Mouse (Mus musculus): ENCODE results near the gene Clec5a.
A peak's percentile ranks its signal among the peaks of the same experiment; 100 is the strongest.
"Not testable (repeated sequence)": the region's sequence is repeated elsewhere in the genome, so short reads cannot be mapped to it uniquely, and the experiment has no call there.

Clec5a gene

GRCm38 (mm10) chr6:40585645-40586044 lies at the start of gene Clec5a:
Clec5a (minus strand) TSS chr6:40585821.
- no peak for DNase-seq (ENCODE audit: low read depth, low spot score)

GRCm38 (mm10) chr6:40634640-40635071 lies 49.0 kb upstream of the Clec5a start:
- peak; percentile 5 for DNase-seq (ENCODE audit: low read depth, low spot score)

GRCm38 (mm10) chr6:40628406-40629000 lies 42.9 kb upstream of the Clec5a start, which contains the start of gene Mgam:
Mgam (plus strand) TSS chr6:40628831.
- no peak for DNase-seq (ENCODE audit: low read depth, low spot score)

- no peak for DNase-seq (ENCODE audit: low read depth, low spot score)
Observed at GRCm38 (mm10) chr6:40626111-40626510, 40.5 kb upstream of the Clec5a start.

GRCm38 (mm10) chr6:40617965-40618364 lies 32.3 kb upstream of the Clec5a start:
- peak; percentile 74 for DNase-seq (ENCODE audit: low read depth, low spot score)

- no peak for DNase-seq (ENCODE audit: low read depth, low spot score)
Observed at GRCm38 (mm10) chr6:40613260-40613852, 27.7 kb upstream of the Clec5a start, which contains the start of gene Tas2r138. Tas2r138 (minus strand) TSS chr6:40613310.

- no peak for DNase-seq (ENCODE audit: low read depth, low spot score)
Observed at GRCm38 (mm10) chr6:40610244-40610643, 24.6 kb upstream of the Clec5a start.

GRCm38 (mm10) chr6:40607431-40607830 lies 21.8 kb upstream of the Clec5a start:
- no peak for DNase-seq (ENCODE audit: low read depth, low spot score)

- not testable (repeated sequence) for DNase-seq (ENCODE audit: low read depth, low spot score)
Observed at GRCm38 (mm10) chr6:40598546-40598945, 12.9 kb upstream of the Clec5a start.

GRCm38 (mm10) chr6:40594804-40595550 lies 9.4 kb upstream of the Clec5a start:
- DNase-seq (ENCODE audit: low read depth, low spot score) = no peak

- no peak for DNase-seq (ENCODE audit: low read depth, low spot score)
Observed at GRCm38 (mm10) chr6:40588346-40588745, 2.7 kb upstream of the Clec5a start.

- DNase-seq (ENCODE audit: low read depth, low spot score) = no peak
Observed at GRCm38 (mm10) chr6:40584336-40584735, 1.3 kb downstream of the Clec5a start.

GRCm38 (mm10) chr6:40576305-40576704 lies 9.3 kb downstream of the Clec5a start:
- DNase-seq (ENCODE audit: low read depth, low spot score) = no peak

GRCm38 (mm10) chr6:40573618-40574017 lies 12.0 kb downstream of the Clec5a start:
- DNase-seq (ENCODE audit: low read depth, low spot score) = no peak

GRCm38 (mm10) chr6:40569187-40569586 lies 16.4 kb downstream of the Clec5a start, which contains the start of gene Olfr460:
Olfr460 (plus strand) TSS chr6:40569487.
- no peak for DNase-seq (ENCODE audit: low read depth, low spot score)

GRCm38 (mm10) chr6:40554950-40555349 lies 30.7 kb downstream of the Clec5a start, which contains the start of gene Olfr461:
Olfr461 (minus strand) TSS chr6:40555050.
- no peak for DNase-seq (ENCODE audit: low read depth, low spot score)

GRCm38 (mm10) chr6:40544690-40545089 lies 40.9 kb downstream of the Clec5a start:
- no peak for DNase-seq (ENCODE audit: low read depth, low spot score)

All from mesoderm, embryonic 11.5 days (tissue).